Mouse (Mus musculus) stomach, postnatal 0 days (tissue): Measurements from ENCODE around the gene Cytip. TPM values are rescaled to one million over a fixed set of nuclear protein-coding genes. Genes with fewer than 3 reads are reported as not detected.

Source experiments
- ATAC-seq: fragments of 200-750 bp; cut with Nextera tagmentation; 2 replicates; pipeline ENCODE4 v1.8.0; 2017; ENCODE audit not compliant: low FRiP score, low TSS enrichment
- DNase-seq: peaks from one replicate; pipeline ENCODE4 v3.0.0-alpha.2; 2016; ENCODE audit warnings: low spot score
- H3K27ac ChIP-seq: fragments of 300-500 bp; sonication (generic); replicated peaks from 2 replicates; pipeline ENCODE4 v1.5.1; 2014; ENCODE audit warnings: mild to moderate bottlenecking, control low read depth
- H3K27me3 ChIP-seq: fragments of 300-500 bp; sonication (generic); 2 replicates; pipeline ENCODE4 v1.6.1; 2014; ENCODE audit warnings: low read length; ENCODE audit not compliant: control insufficient read depth, insufficient read depth
- H3K36me3 ChIP-seq: fragments of 300-500 bp; sonication (generic); 2 replicates; pipeline ENCODE4 v1.6.1; 2014; ENCODE audit warnings: low read length, mixed read lengths; ENCODE audit not compliant: control insufficient read depth, insufficient read depth
- H3K4me1 ChIP-seq: fragments of 300-500 bp; sonication (generic); replicated peaks from 2 replicates; pipeline ENCODE4 v1.6.1; 2014; ENCODE audit warnings: antibody characterized with exemption; ENCODE audit not compliant: control insufficient read depth, insufficient read depth
- H3K4me2 ChIP-seq: fragments of 300-500 bp; sonication (generic); replicated peaks from 2 replicates; pipeline ENCODE4 v1.6.1; 2014; ENCODE audit warnings: low read depth, mild to moderate bottlenecking, control low read depth, moderate library complexity
- H3K4me3 ChIP-seq: fragments of 300-500 bp; sonication (generic); 2 replicates; pipeline ENCODE4 v1.5.1; 2014; ENCODE audit warnings: low read depth, low read length, control low read depth
- H3K9ac ChIP-seq: fragments of 300-500 bp; sonication (generic); 2 replicates; pipeline ENCODE4 v1.6.1; 2014; ENCODE audit warnings: mild to moderate bottlenecking, low read length, control low read depth, mixed read lengths
- H3K9me3 ChIP-seq: fragments of 300-500 bp; sonication (generic); 2 replicates; pipeline ENCODE4 v1.6.1; 2016; ENCODE audit warnings: low read length; ENCODE audit not compliant: control insufficient read depth
- CTCF ChIP-seq: IDR thresholded peaks from 2 replicates; pipeline ENCODE4 v1.5.1; 2016; ENCODE audit warnings: antibody characterized with exemption, low read depth, mild to moderate bottlenecking, moderate library complexity
- EP300 ChIP-seq: optimal IDR thresholded peaks from 2 replicates; pipeline ENCODE3; 2016; ENCODE audit warnings: antibody characterized with exemption
- WGBS: fragments of 180-500 bp; shearing (Covaris S2); extraction: QIAGEN DNeasy Blood & Tissue Kit; methylation state at CpG from one replicate; pipeline ENCODE4 v1.1.7; 2014; 5-methylcytosine and 5-hydroxymethylcytosine counted together
- polyA plus RNA-seq: library from polyadenylated mRNA; unstranded; fragments of >200 nt; fragmentation: Nextera tagmentation; extraction: Ambion mirVana; gene quantifications from 2 replicates; pipeline ENCODE4 v1.2.1, GENCODE M21; 2015

Cytip gene
- polyA plus RNA-seq, 1 experiment from 2014 or later, result 0.87 TPM

DNA sequence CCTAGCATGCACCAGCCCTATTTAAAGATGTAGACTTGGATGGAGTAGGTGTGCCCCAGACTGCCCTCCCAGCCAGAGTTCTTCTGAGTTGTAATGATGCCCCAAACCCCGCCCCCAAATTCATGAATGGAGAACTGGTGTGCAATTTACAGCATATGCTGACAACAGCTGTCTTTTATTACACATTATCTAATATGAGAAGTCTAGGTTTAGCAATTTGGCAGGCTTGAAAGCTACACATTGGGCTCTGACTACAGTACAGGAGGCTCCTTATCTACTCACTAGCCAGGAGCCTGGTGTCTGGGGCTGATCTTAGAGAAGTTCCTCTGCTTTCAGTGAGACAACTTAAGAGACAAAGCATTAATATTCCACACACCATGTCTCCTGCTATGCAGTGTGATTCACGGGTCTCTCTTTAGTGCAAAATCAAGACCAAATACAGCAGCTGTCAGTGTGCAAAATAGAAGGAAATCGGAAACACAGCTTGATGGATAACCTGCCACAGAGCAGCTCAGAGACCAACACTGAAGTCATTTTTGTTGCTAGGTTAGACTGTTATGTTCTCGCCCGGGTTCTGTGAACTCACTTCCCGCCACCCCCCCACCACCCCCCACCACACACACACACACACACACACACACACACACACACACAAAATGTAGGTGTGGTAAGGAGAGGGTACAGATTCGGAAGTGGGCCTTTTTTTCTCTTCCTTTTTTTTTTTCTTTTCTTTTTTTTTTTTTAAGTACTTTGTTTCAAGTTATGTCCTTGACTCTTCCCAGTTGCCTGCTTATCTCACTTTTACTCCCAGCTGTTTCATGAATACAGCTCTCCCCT is 39.8 kb downstream of the Cytip start:
- Histone ChIP-seq H3K27me3 (no peaks in the 10 kb centered on the region), H3K4me1 (no peaks in the 10 kb centered on the region), H3K4me2 (no peak overlapping the region), H3K36me3 (no peaks in the 10 kb centered on the region), H3K27ac (no peak overlapping the region), H3K4me3 (no peak overlapping the region), H3K9me3 (no peaks in the 10 kb centered on the region), H3K9ac (no peak overlapping the region)
- DNase-seq (no peak), ATAC-seq (no peak)
- 55% methylated on average over 7 of the region's 7 CpGs for WGBS
- TF ChIP-seq CTCF (no peak), EP300 (no peak)

DNA sequence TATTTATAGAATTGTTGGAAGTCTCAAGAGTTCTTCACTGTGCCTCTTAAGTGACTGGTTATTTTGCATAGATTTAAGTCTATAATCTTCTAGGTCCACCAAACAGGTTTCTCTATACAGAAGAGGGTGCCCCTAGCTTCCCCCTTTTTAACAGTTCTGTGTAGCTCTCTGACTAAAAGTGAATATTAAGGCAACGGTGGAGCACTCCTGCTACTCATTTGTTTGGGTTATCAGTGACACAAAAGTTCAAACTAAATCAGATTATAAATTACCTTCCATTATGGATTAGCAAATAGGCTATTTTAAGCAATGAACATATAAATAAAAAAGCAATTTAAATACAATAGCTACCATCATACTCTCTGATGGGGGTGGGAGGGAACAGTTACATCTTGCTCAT is 40.8 kb downstream of the Cytip start:
- H3K9me3 ChIP-seq, result no peaks in the 10 kb centered on the region
- H3K36me3 ChIP-seq, result no peaks in the 10 kb centered on the region
- H3K4me1 ChIP-seq, result no peaks in the 10 kb centered on the region
- no peak overlapping the region for H3K4me2 ChIP-seq
- no peak overlapping the region for H3K4me3 ChIP-seq
- no peak overlapping the region for H3K27ac ChIP-seq
- DNase-seq (no peak), ATAC-seq (no peak)
- WGBS, result 20% methylated on average over 1 of the region's 1 CpGs
- TF ChIP-seq EP300 (no peak), CTCF (no peak)
- no peak overlapping the region for H3K9ac ChIP-seq
- no peaks in the 10 kb centered on the region for H3K27me3 ChIP-seq

DNA sequence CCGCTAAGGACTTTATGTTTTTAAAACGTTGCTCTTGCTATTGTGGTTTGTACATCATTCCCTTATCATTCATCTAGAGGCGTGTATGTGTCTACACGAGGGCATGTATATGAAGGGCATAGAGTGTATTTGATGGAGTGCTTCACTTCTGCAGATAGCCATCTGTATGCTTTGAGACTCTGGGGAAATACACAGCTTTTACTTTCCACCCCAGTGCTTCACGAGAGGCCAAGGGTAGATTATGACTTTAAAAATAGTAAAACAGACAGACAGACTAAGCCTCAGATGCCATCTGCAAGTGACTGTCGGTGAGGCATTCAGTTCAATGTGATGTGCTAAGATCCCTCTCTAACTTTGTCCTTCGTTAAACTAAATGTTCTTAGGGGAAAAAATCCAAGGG is 41.6 kb downstream of the Cytip start:
- no peak overlapping the region for H3K27ac ChIP-seq
- no peaks in the 10 kb centered on the region for H3K9me3 ChIP-seq
- H3K27me3 ChIP-seq, result no peaks in the 10 kb centered on the region
- no peak overlapping the region for H3K4me2 ChIP-seq
- H3K4me3 ChIP-seq, result no peak overlapping the region
- H3K9ac ChIP-seq, result no peak overlapping the region
- ATAC-seq (no peak), DNase-seq (no peak)
- no peaks in the 10 kb centered on the region for H3K36me3 ChIP-seq
- 70% methylated on average over 7 of the region's 7 CpGs for WGBS
- TF ChIP-seq EP300 (no peak), CTCF (no peak)
- no peaks in the 10 kb centered on the region for H3K4me1 ChIP-seq

DNA sequence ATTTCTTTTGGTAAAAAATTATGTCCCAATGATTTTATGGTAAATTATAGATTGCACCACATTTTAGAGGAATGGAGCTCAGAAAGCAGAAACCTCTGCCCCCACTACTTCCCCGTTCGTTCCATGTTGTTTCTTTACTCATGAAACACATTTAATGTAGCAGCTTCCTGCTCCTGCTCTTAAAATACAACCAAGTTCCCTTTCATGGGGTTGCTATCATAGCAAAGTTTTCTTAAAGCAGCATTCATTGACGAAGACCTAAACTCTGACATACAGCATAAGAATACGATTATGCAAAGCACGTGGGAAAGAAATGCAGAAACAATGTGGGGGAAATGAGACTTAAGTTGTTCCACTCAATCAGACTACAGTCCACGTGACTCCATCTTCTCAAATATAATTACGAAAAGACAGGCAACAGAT is 45.3 kb downstream of the Cytip start:
- no peaks in the 10 kb centered on the region for H3K27me3 ChIP-seq
- no peak overlapping the region for H3K9ac ChIP-seq
- WGBS, result 85% methylated on average over 7 of the region's 7 CpGs
- H3K4me2 ChIP-seq, result no peak overlapping the region
- ATAC-seq, result no peak
- H3K27ac ChIP-seq, result no peak overlapping the region
- no peaks in the 10 kb centered on the region for H3K36me3 ChIP-seq
- no peak overlapping the region for H3K4me3 ChIP-seq
- H3K9me3 ChIP-seq, result no peaks in the 10 kb centered on the region
- DNase-seq, result no peak
- no peak for TF ChIP-seq CTCF
- no peak for TF ChIP-seq EP300
- no peaks in the 10 kb centered on the region for H3K4me1 ChIP-seq

DNA sequence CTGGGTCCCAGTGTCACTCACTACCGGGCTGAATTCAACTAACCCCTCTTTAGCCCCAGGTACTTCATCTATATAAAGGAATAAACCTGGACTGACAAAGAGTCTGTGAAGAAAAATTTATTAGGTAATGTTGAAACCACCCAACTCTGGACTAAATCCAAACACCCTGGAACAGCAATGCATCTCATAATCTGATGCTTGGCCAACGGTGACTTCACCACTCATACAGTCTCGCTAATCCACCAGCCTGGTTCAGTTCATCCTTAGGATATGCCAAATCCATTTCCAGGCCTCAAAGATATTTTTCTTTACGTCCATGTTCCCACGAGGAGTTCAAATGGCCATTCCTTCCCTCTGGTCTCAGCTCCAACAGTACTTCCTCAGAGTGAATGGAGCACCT is 48.8 kb downstream of the Cytip start:
- no peaks in the 10 kb centered on the region for H3K4me1 ChIP-seq
- H3K27me3 ChIP-seq, result no peaks in the 10 kb centered on the region
- H3K9me3 ChIP-seq, result no peaks in the 10 kb centered on the region
- no peaks in the 10 kb centered on the region for H3K36me3 ChIP-seq
- ATAC-seq (no peak), DNase-seq (no peak)
- 61% methylated on average over 5 of the region's 5 CpGs for WGBS
- no peak overlapping the region for H3K9ac ChIP-seq
- H3K4me2 ChIP-seq, result no peak overlapping the region
- H3K27ac ChIP-seq, result no peak overlapping the region
- TF ChIP-seq EP300 (no peak), CTCF (no peak)
- H3K4me3 ChIP-seq, result no peak overlapping the region

DNA sequence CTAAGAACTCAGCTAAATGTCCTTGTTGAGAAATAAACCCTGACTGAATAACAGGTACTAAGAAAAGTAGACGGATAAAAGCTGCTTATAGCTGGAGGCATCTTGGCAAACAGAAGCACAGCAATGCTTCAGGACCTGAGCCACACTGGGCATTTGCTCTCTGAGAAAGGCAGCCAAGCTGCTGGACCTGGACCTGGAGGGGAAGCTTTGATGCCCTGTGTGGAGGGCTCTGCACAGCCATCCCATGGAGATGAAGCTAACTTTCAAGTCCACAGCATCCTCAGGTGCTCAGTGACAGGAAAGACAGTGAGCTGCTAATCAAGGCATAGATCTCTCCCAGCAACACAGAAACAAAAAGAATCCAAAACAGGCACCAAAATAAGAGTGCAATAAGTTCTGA is 54.8 kb downstream of the Cytip start:
- Histone ChIP-seq H3K4me1 (no peaks in the 10 kb centered on the region), H3K4me3 (no peak overlapping the region), H3K27ac (no peak overlapping the region), H3K9me3 (no peaks in the 10 kb centered on the region), H3K36me3 (no peaks in the 10 kb centered on the region), H3K27me3 (no peaks in the 10 kb centered on the region), H3K4me2 (no peak overlapping the region), H3K9ac (no peak overlapping the region)
- DNase-seq (no peak), ATAC-seq (no peak)
- WGBS, result 83% methylated on average over 1 of the region's 1 CpGs
- no peak for TF ChIP-seq CTCF
- no peak for TF ChIP-seq EP300
